Mouse (Mus musculus): Measurements from ENCODE around the gene Fmc1. TPM values are rescaled to one million over a fixed set of nuclear protein-coding genes. Genes with fewer than 3 reads are reported as not detected.

The Fmc1 gene
- polyA plus RNA-seq (2014; fragmentation: Illumina TruSeq; extraction: RNeasy Lipid Tissue Mini Kit (QIAGEN cat#74804); ENCODE audit: low replicate concordance): not detected

GRCm38 (mm10) chr6:38533428-38534405 lies at the start of gene Fmc1:
TSS of gene Fmc1 (plus strand) at chr6:38533502.

DNA sequence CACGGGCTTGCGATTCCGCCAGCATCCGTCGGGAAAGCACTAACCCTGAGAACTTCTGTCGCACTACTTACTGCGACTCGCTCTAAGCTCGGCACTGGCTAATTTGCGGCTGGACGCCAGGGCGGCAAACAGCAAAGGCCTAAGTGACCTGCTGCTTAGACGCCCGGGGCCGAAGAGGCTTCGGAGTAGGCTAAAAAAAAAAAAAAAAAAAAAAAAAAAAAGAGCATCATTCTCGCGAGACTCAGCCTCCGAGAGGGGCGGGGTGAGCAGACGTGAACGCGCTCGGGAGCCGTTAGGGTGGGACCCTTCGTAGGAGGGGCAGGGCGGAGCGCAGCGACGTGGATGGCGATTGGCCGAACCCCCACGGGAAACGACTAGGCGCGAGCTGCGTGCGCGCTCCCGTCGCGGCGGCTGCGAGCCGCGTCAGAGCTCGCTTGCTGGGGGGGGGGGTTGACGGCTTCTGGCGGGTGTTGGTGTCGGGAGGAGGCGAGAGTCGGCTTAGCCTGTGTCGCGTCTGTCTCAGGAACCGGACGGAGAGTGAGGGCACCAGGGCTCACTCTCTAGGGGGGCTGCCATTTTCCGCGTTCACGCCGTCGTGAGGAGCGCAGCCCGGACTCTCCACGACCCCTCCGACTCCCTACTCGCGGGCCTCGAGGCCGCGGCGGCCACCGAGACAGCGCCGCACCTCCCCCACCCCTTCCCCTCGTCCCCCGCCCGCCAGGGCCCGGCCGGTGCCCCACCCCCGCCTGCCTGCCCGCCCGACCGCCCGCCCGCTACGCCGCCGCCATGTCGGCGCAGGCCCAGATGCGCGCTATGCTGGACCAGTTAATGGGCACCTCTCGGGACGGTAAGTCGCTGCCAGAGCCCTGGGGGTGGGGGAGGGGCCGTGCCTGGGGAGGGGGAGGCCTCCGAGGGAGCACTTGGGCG lies 18.0 kb downstream of the Fmc1 start, which contains the start of gene Luc7l2:
Luc7l2 (plus strand) TSS at position 273 of the 927 bp plus-strand sequence.

Other genes with a start within 250 kb of the Fmc1 start
- 1.7 TPM for gene Zc3hav1l, start 234.2 kb upstream of the Fmc1 start, polyA plus RNA-seq (2014; fragmentation: Illumina TruSeq; extraction: RNeasy Lipid Tissue Mini Kit (QIAGEN cat#74804); ENCODE audit: low replicate concordance)
- gene Zc3hav1, start 178.9 kb upstream of the Fmc1 start, polyA plus RNA-seq (2014; fragmentation: Illumina TruSeq; extraction: RNeasy Lipid Tissue Mini Kit (QIAGEN cat#74804); ENCODE audit: low replicate concordance): 106 TPM
- 1.4 TPM for gene Ttc26, start 152.0 kb upstream of the Fmc1 start, polyA plus RNA-seq (2014; fragmentation: Illumina TruSeq; extraction: RNeasy Lipid Tissue Mini Kit (QIAGEN cat#74804); ENCODE audit: low replicate concordance)
- 33.3 TPM for gene Ubn2, start 99.6 kb upstream of the Fmc1 start, polyA plus RNA-seq (2014; fragmentation: Illumina TruSeq; extraction: RNeasy Lipid Tissue Mini Kit (QIAGEN cat#74804); ENCODE audit: low replicate concordance)
- 413 TPM for gene Luc7l2, start 17.8 kb downstream of the Fmc1 start, polyA plus RNA-seq (2014; fragmentation: Illumina TruSeq; extraction: RNeasy Lipid Tissue Mini Kit (QIAGEN cat#74804); ENCODE audit: low replicate concordance)
- gene Klrg2, start 103.7 kb downstream of the Fmc1 start, polyA plus RNA-seq (2014; fragmentation: Illumina TruSeq; extraction: RNeasy Lipid Tissue Mini Kit (QIAGEN cat#74804); ENCODE audit: low replicate concordance): not detected
- gene Clec2l, start 129.6 kb downstream of the Fmc1 start, polyA plus RNA-seq (2014; fragmentation: Illumina TruSeq; extraction: RNeasy Lipid Tissue Mini Kit (QIAGEN cat#74804); ENCODE audit: low replicate concordance): not detected